Mouse (Mus musculus): ENCODE results near the gene Klf8. TPM values are rescaled to one million over a fixed set of nuclear protein-coding genes. Genes with fewer than 3 reads are reported as not detected.
"Not testable (repeated sequence)": the region's sequence is repeated elsewhere in the genome, so short reads cannot be mapped to it uniquely, and the experiment has no call there.

The Klf8 gene
- polyA plus RNA-seq (2012; rRNA removed): 3.9 and 5.1 TPM in 2 replicates
- polyA plus RNA-seq (2014; fragmentation: Nextera tagmentation; extraction: Ambion mirVana): 1.3 and 1.9 TPM in 2 replicates

DNA sequence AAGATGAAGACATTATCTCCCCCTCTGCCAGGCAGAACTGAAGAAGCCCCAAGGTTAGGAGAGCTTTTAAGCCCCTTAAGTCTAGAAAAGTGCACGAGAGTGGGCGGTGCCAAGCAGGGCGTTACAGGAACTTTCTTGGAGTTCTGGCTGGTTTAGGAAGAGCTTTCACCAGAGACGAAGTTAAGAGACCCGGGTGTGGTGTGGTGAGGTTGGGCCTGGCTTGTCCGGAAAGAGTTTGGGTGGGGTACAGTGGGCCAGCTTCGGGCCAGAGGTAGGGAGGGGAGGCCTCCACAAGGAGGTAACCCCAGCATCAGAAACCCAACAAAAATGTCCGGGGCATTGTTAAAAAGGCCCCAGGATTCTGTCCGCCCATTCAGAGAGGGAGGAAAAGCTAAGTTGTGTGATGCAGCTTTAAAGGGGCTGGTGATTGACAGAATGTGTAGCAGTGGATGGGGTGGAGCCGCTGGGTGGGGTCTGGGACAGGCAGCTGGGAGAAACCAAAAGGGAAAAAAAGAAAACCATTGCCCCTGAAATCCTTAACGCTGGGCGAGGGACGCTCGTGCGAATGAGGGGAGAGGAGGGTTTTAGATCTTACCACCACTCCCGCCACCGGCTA is at the start of gene Klf8:
Gene Klf8 (plus strand): TSS at position 163 of the 616 bp plus-strand sequence.
- H3K9ac ChIP-seq (ENCODE audit: low read depth, low read length, severe bottlenecking): peak within 1 kb of the TSS; percentile 56
- peak within 1 kb of the TSS; percentile 49 for H3K4me3 ChIP-seq (replicated peaks; ENCODE audit: low read length)
- no peak for DNase-seq (ENCODE audit: low spot score)
- no peaks in the 10 kb centered on the region for H3K36me3 ChIP-seq (ENCODE audit: control insufficient read depth, insufficient read depth, low read length)
- no peaks in the 10 kb centered on the region for H3K9me3 ChIP-seq (ENCODE audit: control insufficient read depth, low read length)
- no peak within 1 kb of the TSS for H3K27ac ChIP-seq (replicated peaks; ENCODE audit: low read depth, low read length)
- 16% methylated on average over 17 of the region's 17 CpGs for WGBS
- no peaks in the 10 kb centered on the region for H3K27me3 ChIP-seq (ENCODE audit: control insufficient read depth, insufficient read depth, low read length)
- H3K4me2 ChIP-seq (replicated peaks; ENCODE audit: low read depth, low read length, severe bottlenecking): peak within 1 kb of the TSS; percentile 55
- no peaks in the 10 kb centered on the region for H3K4me1 ChIP-seq (ENCODE audit: control insufficient read depth, insufficient read depth, low read length)
- no peak for TF ChIP-seq POLR2A (IDR thresholded peaks at IDR 0.05; ENCODE audit: borderline replicate concordance, extremely low read depth, insufficient read depth, insufficient read length)
- ATAC-seq (ENCODE audit: low FRiP score, low read depth): peak; percentile 65; the same call in 1 of the 2 replicates

DNA sequence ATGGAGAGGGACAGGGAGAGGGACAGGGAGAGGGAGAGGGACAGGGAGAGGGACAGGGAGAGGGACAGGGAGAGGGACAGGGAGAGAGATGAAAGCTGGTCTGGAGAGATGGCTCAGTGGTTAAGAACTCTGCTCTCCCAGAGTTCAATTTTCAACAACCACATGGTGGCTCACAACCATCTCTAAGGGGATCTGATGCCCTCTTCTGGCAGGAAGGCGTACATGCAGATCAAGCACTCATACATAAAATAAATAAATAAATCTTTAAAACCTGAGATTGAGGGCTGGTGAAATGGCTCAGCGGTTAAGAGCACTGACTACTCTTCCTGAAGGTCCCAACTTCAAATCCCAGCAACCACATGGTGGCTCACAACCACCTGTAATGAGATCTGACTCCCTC is 38.1 kb upstream of the Klf8 start:
- H3K4me3 ChIP-seq (replicated peaks; ENCODE audit: low read length); H3K27me3 ChIP-seq (ENCODE audit: control insufficient read depth, insufficient read depth, low read length); H3K9ac ChIP-seq (ENCODE audit: low read depth, low read length, severe bottlenecking); H3K27ac ChIP-seq (replicated peaks; ENCODE audit: low read depth, low read length); DNase-seq (ENCODE audit: low spot score); H3K4me2 ChIP-seq (replicated peaks; ENCODE audit: low read depth, low read length, severe bottlenecking); H3K9me3 ChIP-seq (ENCODE audit: control insufficient read depth, low read length); H3K36me3 ChIP-seq (ENCODE audit: control insufficient read depth, insufficient read depth, low read length); ATAC-seq (ENCODE audit: low FRiP score, low read depth); H3K4me1 ChIP-seq (ENCODE audit: control insufficient read depth, insufficient read depth, low read length): not testable (repeated sequence)
- WGBS: 75% methylated on average over 2 of the region's 2 CpGs

DNA sequence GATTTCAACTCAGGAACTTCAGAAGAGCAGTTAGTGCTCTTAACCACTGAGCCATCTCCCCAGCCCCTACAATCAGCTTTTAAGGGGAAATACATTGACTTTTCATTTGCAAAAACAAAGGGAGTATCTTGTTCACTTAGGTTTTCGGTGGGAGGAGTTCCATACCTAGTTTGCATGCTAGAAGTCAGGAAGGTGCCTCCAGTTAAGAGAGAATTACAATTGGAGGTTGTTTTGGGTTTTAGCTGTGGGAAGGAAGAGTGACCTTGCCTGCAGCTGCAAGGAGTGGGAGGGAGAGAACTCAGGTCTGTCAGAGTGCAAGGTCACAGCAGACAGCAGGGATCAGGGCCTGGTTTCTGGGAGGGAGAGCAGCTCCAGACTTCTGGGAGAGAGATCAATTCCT is 26.2 kb upstream of the Klf8 start:
- no peak for ATAC-seq (ENCODE audit: low FRiP score, low read depth)
- Histone ChIP-seq H3K27me3 (ENCODE audit: control insufficient read depth, insufficient read depth, low read length) (no peaks in the 10 kb centered on the region), H3K27ac (replicated peaks; ENCODE audit: low read depth, low read length) (no peak overlapping the region), H3K36me3 (ENCODE audit: control insufficient read depth, insufficient read depth, low read length) (no peaks in the 10 kb centered on the region), H3K4me2 (replicated peaks; ENCODE audit: low read depth, low read length, severe bottlenecking) (no peak overlapping the region), H3K4me3 (replicated peaks; ENCODE audit: low read length) (no peak overlapping the region), H3K4me1 (ENCODE audit: control insufficient read depth, insufficient read depth, low read length) (no peaks in the 10 kb centered on the region), H3K9me3 (ENCODE audit: control insufficient read depth, low read length) (no peaks in the 10 kb centered on the region), H3K9ac (ENCODE audit: low read depth, low read length, severe bottlenecking) (no peak overlapping the region)
- no peak for DNase-seq (ENCODE audit: low spot score)
- TF ChIP-seq POLR2A (IDR thresholded peaks at IDR 0.05; ENCODE audit: borderline replicate concordance, extremely low read depth, insufficient read depth, insufficient read length): no peak
- 73% methylated on average over 1 of the region's 1 CpGs for WGBS

DNA sequence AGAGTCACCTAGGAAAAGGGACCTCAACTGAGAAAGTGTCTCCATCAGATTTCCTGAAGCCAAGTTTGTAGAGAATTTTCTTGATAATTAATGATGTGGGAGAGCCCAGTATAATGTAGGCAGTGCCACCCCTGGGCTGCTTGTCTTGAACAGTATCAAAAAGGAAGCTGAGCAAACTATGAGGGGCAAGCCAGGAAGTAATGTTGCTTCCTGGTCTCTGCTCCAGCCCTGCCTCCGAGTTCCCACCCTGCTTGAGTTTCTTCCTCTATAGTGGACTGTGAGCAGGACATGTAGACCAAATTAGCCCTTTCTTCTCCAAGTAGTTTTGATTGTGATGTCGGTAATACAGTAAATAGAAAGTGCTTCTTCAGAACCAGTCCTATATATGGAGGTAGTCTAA is 6.0 kb upstream of the Klf8 start:
- Histone ChIP-seq H3K9ac (ENCODE audit: low read depth, low read length, severe bottlenecking) (no peak overlapping the region), H3K36me3 (ENCODE audit: control insufficient read depth, insufficient read depth, low read length) (no peaks in the 10 kb centered on the region), H3K4me3 (replicated peaks; ENCODE audit: low read length) (no peak overlapping the region), H3K4me1 (ENCODE audit: control insufficient read depth, insufficient read depth, low read length) (no peaks in the 10 kb centered on the region), H3K4me2 (replicated peaks; ENCODE audit: low read depth, low read length, severe bottlenecking) (no peak overlapping the region), H3K27me3 (ENCODE audit: control insufficient read depth, insufficient read depth, low read length) (no peaks in the 10 kb centered on the region), H3K27ac (replicated peaks; ENCODE audit: low read depth, low read length) (no peak overlapping the region), H3K9me3 (ENCODE audit: control insufficient read depth, low read length) (no peaks in the 10 kb centered on the region)
- no peak for ATAC-seq (ENCODE audit: low FRiP score, low read depth)
- WGBS: 61% methylated on average over 2 of the region's 2 CpGs
- no peak for DNase-seq (ENCODE audit: low spot score)
- TF ChIP-seq POLR2A (IDR thresholded peaks at IDR 0.05; ENCODE audit: borderline replicate concordance, extremely low read depth, insufficient read depth, insufficient read length): no peak

DNA sequence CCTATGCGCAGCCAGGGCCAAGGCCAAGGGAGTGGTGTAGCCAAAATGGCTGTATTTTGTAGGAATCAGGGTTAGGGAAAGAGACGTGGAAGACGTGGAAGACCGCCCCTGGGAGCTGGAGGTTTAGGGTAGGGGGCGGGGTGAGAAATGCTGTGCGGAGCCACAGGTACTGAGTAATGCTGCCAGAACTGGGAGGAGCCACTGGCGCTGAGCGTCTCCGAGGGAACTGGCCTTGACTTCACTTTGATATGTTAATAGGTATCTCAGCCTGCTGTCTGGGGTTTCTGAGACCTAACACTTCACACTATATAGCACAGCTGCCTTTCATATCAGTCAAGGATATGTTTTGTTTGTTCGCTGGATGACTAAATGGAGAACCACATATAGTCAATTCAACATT is 4.0 kb upstream of the Klf8 start:
- Histone ChIP-seq H3K4me3 (replicated peaks; ENCODE audit: low read length) (no peak overlapping the region), H3K4me2 (replicated peaks; ENCODE audit: low read depth, low read length, severe bottlenecking) (no peak overlapping the region), H3K9me3 (ENCODE audit: control insufficient read depth, low read length) (no peaks in the 10 kb centered on the region), H3K4me1 (ENCODE audit: control insufficient read depth, insufficient read depth, low read length) (no peaks in the 10 kb centered on the region), H3K36me3 (ENCODE audit: control insufficient read depth, insufficient read depth, low read length) (no peaks in the 10 kb centered on the region), H3K27ac (replicated peaks; ENCODE audit: low read depth, low read length) (no peak overlapping the region), H3K9ac (ENCODE audit: low read depth, low read length, severe bottlenecking) (no peak overlapping the region), H3K27me3 (ENCODE audit: control insufficient read depth, insufficient read depth, low read length) (no peaks in the 10 kb centered on the region)
- WGBS: 25% methylated on average over 10 of the region's 10 CpGs
- DNase-seq (ENCODE audit: low spot score) (no peak), ATAC-seq (ENCODE audit: low FRiP score, low read depth) (no peak)
- TF ChIP-seq POLR2A (IDR thresholded peaks at IDR 0.05; ENCODE audit: borderline replicate concordance, extremely low read depth, insufficient read depth, insufficient read length): no peak

All from limb, embryonic 14.5 days (tissue).